Mouse (Mus musculus) layer of hippocampus, adult 11-12 months (tissue): Measurements from ENCODE around the gene Tunar.

Source experiments
- DNase-seq: peaks from one replicate; pipeline ENCODE4 v3.0.0; 2022; ENCODE audit warnings: low spot score

Tunar gene

GRCm38 (mm10) chr12:105333570-105333969 is at the start of gene Tunar:
Gene Tunar (plus strand): TSS chr12:105333870.
- DNase-seq, result no peak

- peak; percentile 23 for DNase-seq
These were observed 21.1 kb upstream of the Tunar start for GRCm38 (mm10) chr12:105312571-105313035.

- DNase-seq, result no peak
These were observed 19.3 kb upstream of the Tunar start for GRCm38 (mm10) chr12:105314328-105314727.

- DNase-seq, result no peak
These were observed 11.5 kb upstream of the Tunar start for GRCm38 (mm10) chr12:105322160-105322559.

GRCm38 (mm10) chr12:105327051-105327450 is 6.6 kb upstream of the Tunar start:
- DNase-seq, result no peak

- DNase-seq, result peak; percentile 62
These were observed 5.3 kb upstream of the Tunar start for GRCm38 (mm10) chr12:105328396-105328795.

- no peak for DNase-seq
These were observed 2.4 kb downstream of the Tunar start for GRCm38 (mm10) chr12:105336094-105336420.

GRCm38 (mm10) chr12:105336421-105337289 is 3.0 kb downstream of the Tunar start:
- DNase-seq, result peak; percentile 62

GRCm38 (mm10) chr12:105337290-105338005 is 3.8 kb downstream of the Tunar start:
- DNase-seq, result no peak

- no peak for DNase-seq
These were observed 4.7 kb downstream of the Tunar start for GRCm38 (mm10) chr12:105338256-105338977.

GRCm38 (mm10) chr12:105341523-105341922 is 7.9 kb downstream of the Tunar start:
- DNase-seq, result no peak

GRCm38 (mm10) chr12:105344460-105344859 is 10.8 kb downstream of the Tunar start:
- no peak for DNase-seq

- DNase-seq, result no peak
These were observed 13.2 kb downstream of the Tunar start for GRCm38 (mm10) chr12:105346861-105347260.

- DNase-seq, result no peak
These were observed 13.6 kb downstream of the Tunar start for GRCm38 (mm10) chr12:105347261-105347660.

GRCm38 (mm10) chr12:105354266-105354665 is 20.6 kb downstream of the Tunar start:
- DNase-seq, result peak; percentile 79

- no peak for DNase-seq
These were observed 21.1 kb downstream of the Tunar start for GRCm38 (mm10) chr12:105354772-105355171.

- DNase-seq, result no peak
These were observed 23.1 kb downstream of the Tunar start for GRCm38 (mm10) chr12:105356781-105357180.

- DNase-seq, result no peak
These were observed 30.0 kb downstream of the Tunar start for GRCm38 (mm10) chr12:105363648-105364047.

GRCm38 (mm10) chr12:105374564-105374963 is 40.9 kb downstream of the Tunar start:
- DNase-seq, result no peak

GRCm38 (mm10) chr12:105376976-105377375 is 43.3 kb downstream of the Tunar start:
- no peak for DNase-seq

- DNase-seq, result no peak
These were observed 49.1 kb downstream of the Tunar start for GRCm38 (mm10) chr12:105382733-105383132.

GRCm38 (mm10) chr12:105394671-105395070 is 61.0 kb downstream of the Tunar start:
- no peak for DNase-seq
